Mouse (Mus musculus) gastrocnemius, postnatal 10 days (tissue): ENCODE data around the gene Ncbp1. TPM values are rescaled to one million over a fixed set of nuclear protein-coding genes. Genes with fewer than 3 reads are reported as not detected.

ENCODE experiments used
- DNase-seq: peaks from one replicate; pipeline ENCODE4 v3.0.0; 2021; ENCODE audit warnings: mixed read lengths
- total RNA-seq, 2 experiments: library from RNA; stranded (reverse); gene quantifications; 2 replicates each; pipeline ENCODE4 v1.2.3; 2021

Ncbp1 gene
- total RNA-seq, 2 experiments from 2014 or later: 17.0 to 21.3 TPM

- peak; percentile 49 for DNase-seq
These were observed 63.6 kb downstream of the Ncbp1 start for GRCm38 (mm10) chr4:46201834-46202561.

- DNase-seq: peak; percentile 14
These were observed 64.2 kb downstream of the Ncbp1 start for GRCm38 (mm10) chr4:46202562-46203126.

- no peak for DNase-seq
These were observed 82.7 kb downstream of the Ncbp1 start for GRCm38 (mm10) chr4:46221090-46221489.

Other genes starting within 250 kb of the Ncbp1 start
- gene Ccdc180, start 248.3 kb upstream of the Ncbp1 start, total RNA-seq: not detected
- gene Tdrd7, start 173.3 kb upstream of the Ncbp1 start, total RNA-seq: 10 to 100 TPM; 12.6 to 15.4 TPM
- 100 to 1,000 TPM; 251 to 256 TPM for gene Tmod1, start 99.7 kb upstream of the Ncbp1 start, total RNA-seq
- 10 to 100 TPM in 1 of 2 experiments, 1 to 10 TPM in 1; 9.5 to 16.8 TPM for gene Tstd2, start 81 bp downstream of the Ncbp1 start, total RNA-seq
- gene Xpa, start 57.7 kb downstream of the Ncbp1 start, total RNA-seq: 10 to 100 TPM; 10.2 to 12.2 TPM
- not detected for gene Foxe1, start 205.0 kb downstream of the Ncbp1 start, total RNA-seq